Mouse (Mus musculus): ENCODE results near the gene AU021092. TPM values are rescaled to one million over a fixed set of nuclear protein-coding genes. Genes with fewer than 3 reads are reported as not detected.
"Not testable (repeated sequence)": the region's sequence is repeated elsewhere in the genome, so short reads cannot be mapped to it uniquely, and the experiment has no call there.

The AU021092 gene
- polyA plus RNA-seq, 1 experiment: 2.9 TPM

GRCm38 (mm10) chr16:5232982-5233381, 10.9 kb upstream of the AU021092 start:
- no peaks in the 10 kb centered on the region for H3K27me3 ChIP-seq (ENCODE audit: control insufficient read depth, insufficient read depth, low read length)
- H3K4me1 ChIP-seq (ENCODE audit: control insufficient read depth, insufficient read depth, insufficient read length, low read length): peaks cover 5% of the 10 kb centered on the region; the same call in 1 of the 2 replicates
- no peaks in the 10 kb centered on the region for H3K36me3 ChIP-seq (ENCODE audit: control insufficient read depth, insufficient read depth, low read length)
- H3K4me3 ChIP-seq (ENCODE audit: low read depth, low read length): no peak overlapping the region
- H3K27ac ChIP-seq (ENCODE audit: insufficient read depth, low read depth, low read length): no peak overlapping the region
- WGBS: 62% methylated on average over 4 of the region's 4 CpGs
- TF ChIP-seq POLR2A (IDR thresholded peaks at IDR 0.05; ENCODE audit: low read depth, low read length) (no peak), CTCF (IDR thresholded peaks at IDR 0.05; ENCODE audit: extremely low read depth, insufficient read length, insufficient replicate concordance, low read depth, low read length) (no peak)

GRCm38 (mm10) chr16:5228103-5228502, 6.0 kb upstream of the AU021092 start:
- not testable (repeated sequence) for H3K27ac ChIP-seq (ENCODE audit: insufficient read depth, low read depth, low read length); H3K36me3 ChIP-seq (ENCODE audit: control insufficient read depth, insufficient read depth, low read length); H3K27me3 ChIP-seq (ENCODE audit: control insufficient read depth, insufficient read depth, low read length); H3K4me3 ChIP-seq (ENCODE audit: low read depth, low read length); H3K4me1 ChIP-seq (ENCODE audit: control insufficient read depth, insufficient read depth, insufficient read length, low read length)
- 37% methylated on average over 3 of the region's 3 CpGs for whole genome bisulfite sequencing

GRCm38 (mm10) chr16:5227501-5227900, 5.4 kb upstream of the AU021092 start:
- H3K27me3 ChIP-seq (ENCODE audit: control insufficient read depth, insufficient read depth, low read length); H3K4me1 ChIP-seq (ENCODE audit: control insufficient read depth, insufficient read depth, insufficient read length, low read length); H3K27ac ChIP-seq (ENCODE audit: insufficient read depth, low read depth, low read length); H3K4me3 ChIP-seq (ENCODE audit: low read depth, low read length); H3K36me3 ChIP-seq (ENCODE audit: control insufficient read depth, insufficient read depth, low read length): not testable (repeated sequence)
- 33% methylated on average over 19 of the region's 19 CpGs for WGBS

GRCm38 (mm10) chr16:5226534-5226933, 4.4 kb upstream of the AU021092 start:
- H3K36me3 ChIP-seq (ENCODE audit: control insufficient read depth, insufficient read depth, low read length); H3K4me1 ChIP-seq (ENCODE audit: control insufficient read depth, insufficient read depth, insufficient read length, low read length): not testable (repeated sequence)
- WGBS: 2% methylated on average over 1 of the region's 1 CpGs

GRCm38 (mm10) chr16:5221403-5221802, 696 bp downstream of the AU021092 start:
- WGBS: 35% methylated on average over 4 of the region's 4 CpGs
- Histone ChIP-seq H3K36me3 (ENCODE audit: control insufficient read depth, insufficient read depth, low read length) (no peaks in the 10 kb centered on the region), H3K27me3 (ENCODE audit: control insufficient read depth, insufficient read depth, low read length) (no peaks in the 10 kb centered on the region), H3K27ac (ENCODE audit: insufficient read depth, low read depth, low read length) (no peak overlapping the region), H3K4me1 (ENCODE audit: control insufficient read depth, insufficient read depth, insufficient read length, low read length) (no peaks in the 10 kb centered on the region; the same call in 1 of the 2 replicates), H3K4me3 (ENCODE audit: low read depth, low read length) (no peak overlapping the region)
- no peak for TF ChIP-seq CTCF (IDR thresholded peaks at IDR 0.05; ENCODE audit: extremely low read depth, insufficient read length, insufficient replicate concordance, low read depth, low read length)
- no peak for TF ChIP-seq POLR2A (IDR thresholded peaks at IDR 0.05; ENCODE audit: low read depth, low read length)

More at GRCm38 (mm10) chr16:5226534-5226933, 4.4 kb upstream of the AU021092 start:
- H3K27me3 ChIP-seq (ENCODE audit: control insufficient read depth, insufficient read depth, low read length); H3K4me3 ChIP-seq (ENCODE audit: low read depth, low read length); H3K27ac ChIP-seq (ENCODE audit: insufficient read depth, low read depth, low read length): not testable (repeated sequence)

- H3K4me1 ChIP-seq (ENCODE audit: control insufficient read depth, insufficient read depth, insufficient read length, low read length): no peaks in the 10 kb centered on the region; the same call in 1 of the 2 replicates
- TF ChIP-seq POLR2A (IDR thresholded peaks at IDR 0.05; ENCODE audit: low read depth, low read length): no peak
- TF ChIP-seq CTCF (IDR thresholded peaks at IDR 0.05; ENCODE audit: extremely low read depth, insufficient read length, insufficient replicate concordance, low read depth, low read length): no peak
- no peaks in the 10 kb centered on the region for H3K27me3 ChIP-seq (ENCODE audit: control insufficient read depth, insufficient read depth, low read length)
- H3K4me3 ChIP-seq (ENCODE audit: low read depth, low read length): no peak overlapping the region
- 81% methylated on average over 5 of the region's 5 CpGs for WGBS
- H3K36me3 ChIP-seq (ENCODE audit: control insufficient read depth, insufficient read depth, low read length): no peaks in the 10 kb centered on the region
- H3K27ac ChIP-seq (ENCODE audit: insufficient read depth, low read depth, low read length): no peak overlapping the region
Observed at GRCm38 (mm10) chr16:5217341-5218133, 4.6 kb downstream of the AU021092 start.

- Histone ChIP-seq H3K4me1 (ENCODE audit: control insufficient read depth, insufficient read depth, insufficient read length, low read length) (no peaks in the 10 kb centered on the region; the same call in 1 of the 2 replicates), H3K4me3 (ENCODE audit: low read depth, low read length) (no peak overlapping the region), H3K27ac (ENCODE audit: insufficient read depth, low read depth, low read length) (no peak overlapping the region), H3K27me3 (ENCODE audit: control insufficient read depth, insufficient read depth, low read length) (no peaks in the 10 kb centered on the region), H3K36me3 (ENCODE audit: control insufficient read depth, insufficient read depth, low read length) (no peaks in the 10 kb centered on the region)
- TF ChIP-seq CTCF (IDR thresholded peaks at IDR 0.05; ENCODE audit: extremely low read depth, insufficient read length, insufficient replicate concordance, low read depth, low read length) (no peak), POLR2A (IDR thresholded peaks at IDR 0.05; ENCODE audit: low read depth, low read length) (no peak)
- 31% methylated on average over 6 of the region's 6 CpGs for WGBS
Observed at GRCm38 (mm10) chr16:5216686-5217085, 5.4 kb downstream of the AU021092 start.

GRCm38 (mm10) chr16:5214126-5214525, 8.0 kb downstream of the AU021092 start:
- no peak overlapping the region for H3K4me3 ChIP-seq (ENCODE audit: low read depth, low read length)
- no peaks in the 10 kb centered on the region for H3K36me3 ChIP-seq (ENCODE audit: control insufficient read depth, insufficient read depth, low read length)
- WGBS: 86% methylated on average over 2 of the region's 2 CpGs
- H3K4me1 ChIP-seq (ENCODE audit: control insufficient read depth, insufficient read depth, insufficient read length, low read length): no peaks in the 10 kb centered on the region; the same call in 1 of the 2 replicates
- TF ChIP-seq CTCF (IDR thresholded peaks at IDR 0.05; ENCODE audit: extremely low read depth, insufficient read length, insufficient replicate concordance, low read depth, low read length) (no peak), POLR2A (IDR thresholded peaks at IDR 0.05; ENCODE audit: low read depth, low read length) (no peak)
- no peak overlapping the region for H3K27ac ChIP-seq (ENCODE audit: insufficient read depth, low read depth, low read length)
- H3K27me3 ChIP-seq (ENCODE audit: control insufficient read depth, insufficient read depth, low read length): no peaks in the 10 kb centered on the region

All from small intestine, adult 2 months (tissue).